8 mouse cellular contexts compared by ENCODE assay signal in genomic region chr6:93913226-93913861, GRCm38 (mm10).
DNase-seq lines count a peak whose midpoint lies in the region; ATAC-seq and TF ChIP-seq lines count a peak whose summit lies in the region.

No protein-coding gene starts in this region.

- H3K4me1 ChIP-seq in kidney, embryonic 16.5 days (ENCODE audit: insufficient read depth, low read length), result peaks cover 16% of the 10 kb centered on the region
- H3K4me1 ChIP-seq in hindbrain, embryonic 13.5 days (replicated peaks), result peaks cover 43% of the 10 kb centered on the region
- H3K4me1 ChIP-seq in limb, embryonic 14.5 days (ENCODE audit: control insufficient read depth, insufficient read depth, low read length), result peaks cover 31% of the 10 kb centered on the region
- peaks cover 16% of the 10 kb centered on the region for H3K4me1 ChIP-seq in stomach, embryonic 16.5 days (ENCODE audit: control insufficient read depth, insufficient read depth, low read length)

- 5% methylated on average over 22 of the region's 22 CpGs for WGBS in kidney, embryonic 16.5 days
- WGBS in hindbrain, embryonic 13.5 days, result 1% methylated on average over 22 of the region's 22 CpGs
- WGBS in limb, embryonic 14.5 days, result 3% methylated on average over 22 of the region's 22 CpGs
- 9% methylated on average over 22 of the region's 22 CpGs for WGBS in stomach, embryonic 16.5 days

- peak; percentile 57 for ATAC-seq in kidney, embryonic 16.5 days (ENCODE audit: low FRiP score, low TSS enrichment)
- peak; percentile 73 for ATAC-seq in hindbrain, embryonic 13.5 days (ENCODE audit: low FRiP score)
- ATAC-seq in limb, embryonic 14.5 days (ENCODE audit: low FRiP score, low read depth), result peak; percentile 44; the same call in 1 of the 2 replicates
- no peak; the same call in 1 of the 2 replicates for ATAC-seq in stomach, embryonic 16.5 days (ENCODE audit: insufficient read depth, low FRiP score)

- H3K27me3 ChIP-seq in kidney, embryonic 16.5 days (ENCODE audit: insufficient read depth, low read length), result no peaks in the 10 kb centered on the region
- H3K27me3 ChIP-seq in hindbrain, embryonic 13.5 days, result no peaks in the 10 kb centered on the region
- H3K27me3 ChIP-seq in limb, embryonic 14.5 days (ENCODE audit: control insufficient read depth, insufficient read depth, low read length), result no peaks in the 10 kb centered on the region
- no peaks in the 10 kb centered on the region for H3K27me3 ChIP-seq in stomach, embryonic 16.5 days (ENCODE audit: control insufficient read depth, insufficient read depth, low read length)

- peak overlapping the region; percentile 41 for H3K4me3 ChIP-seq in kidney, embryonic 16.5 days (ENCODE audit: low read length)
- H3K4me3 ChIP-seq in hindbrain, embryonic 13.5 days, result peak overlapping the region; percentile 59
- peak overlapping the region; percentile 36 for H3K4me3 ChIP-seq in limb, embryonic 14.5 days (replicated peaks; ENCODE audit: low read length)
- peak overlapping the region; percentile 26 for H3K4me3 ChIP-seq in stomach, embryonic 16.5 days (replicated peaks; ENCODE audit: low read length)

- no peaks in the 10 kb centered on the region for H3K9me3 ChIP-seq in kidney, embryonic 16.5 days (ENCODE audit: low read length)
- H3K9me3 ChIP-seq in hindbrain, embryonic 13.5 days, result no peaks in the 10 kb centered on the region
- H3K9me3 ChIP-seq in limb, embryonic 14.5 days (ENCODE audit: control insufficient read depth, low read length), result no peaks in the 10 kb centered on the region
- H3K9me3 ChIP-seq in stomach, embryonic 16.5 days (replicated peaks; ENCODE audit: control insufficient read depth, low read length), result no peaks in the 10 kb centered on the region

- TF ChIP-seq POLR2A in limb, embryonic 14.5 days (IDR thresholded peaks at IDR 0.05; ENCODE audit: borderline replicate concordance, extremely low read depth, insufficient read depth, insufficient read length), result no peak

- DNase-seq in kidney, adult 11 months, result no peak
- peak; percentile 75 for DNase-seq in embryo, embryonic 11 days
- DNase-seq in limb, embryonic 14.5 days (ENCODE audit: low spot score), result peak; percentile 53
- no peak for DNase-seq in gastrocnemius, postnatal 25 days
- no peak for DNase-seq in lung, postnatal 10 days

- peak overlapping the region; percentile 70 for H3K9ac ChIP-seq in kidney, embryonic 16.5 days (replicated peaks; ENCODE audit: low read length)
- H3K9ac ChIP-seq in hindbrain, embryonic 13.5 days, result peak overlapping the region; percentile 91
- H3K9ac ChIP-seq in limb, embryonic 14.5 days (ENCODE audit: low read depth, low read length, severe bottlenecking), result peak overlapping the region; percentile 63
- H3K9ac ChIP-seq in stomach, embryonic 16.5 days (ENCODE audit: low read length), result peak overlapping the region; percentile 41; the same call in 1 of the 2 replicates

- peak overlapping the region; percentile 90 for H3K27ac ChIP-seq in kidney, embryonic 16.5 days (ENCODE audit: low read length)
- peak overlapping the region; percentile 98 for H3K27ac ChIP-seq in hindbrain, embryonic 13.5 days
- H3K27ac ChIP-seq in limb, embryonic 14.5 days (replicated peaks; ENCODE audit: low read depth, low read length), result peak overlapping the region; percentile 93
- H3K27ac ChIP-seq in stomach, embryonic 16.5 days (ENCODE audit: low read length), result peak overlapping the region; percentile 51; the same call in 1 of the 2 replicates

- peak overlapping the region; percentile 56 for H3K4me2 ChIP-seq in kidney, embryonic 16.5 days (replicated peaks; ENCODE audit: low read depth, low read length)
- peak overlapping the region; percentile 78 for H3K4me2 ChIP-seq in hindbrain, embryonic 13.5 days
- H3K4me2 ChIP-seq in limb, embryonic 14.5 days (replicated peaks; ENCODE audit: low read depth, low read length, severe bottlenecking), result peak overlapping the region; percentile 81
- H3K4me2 ChIP-seq in stomach, embryonic 16.5 days (ENCODE audit: low read depth, low read length), result peak overlapping the region; percentile 53

- H3K36me3 ChIP-seq in kidney, embryonic 16.5 days (ENCODE audit: insufficient read depth, low read length), result no peaks in the 10 kb centered on the region
- no peaks in the 10 kb centered on the region for H3K36me3 ChIP-seq in hindbrain, embryonic 13.5 days
- H3K36me3 ChIP-seq in limb, embryonic 14.5 days (ENCODE audit: control insufficient read depth, insufficient read depth, low read length), result no peaks in the 10 kb centered on the region
- no peaks in the 10 kb centered on the region for H3K36me3 ChIP-seq in stomach, embryonic 16.5 days (ENCODE audit: control insufficient read depth, insufficient read depth, low read length)

Comparison
In these comparisons a context has a peak if more than half of its experiments do, and no peak if none do; other contexts are left out.
1. H3K9ac ChIP-seq: peak in every context shown above with its lines; median percentile 91 in hindbrain, embryonic 13.5 days; 70 in kidney, embryonic 16.5 days; 63 in limb, embryonic 14.5 days; 41 in stomach, embryonic 16.5 days.
2. DNase-seq: peak in embryo, embryonic 11 days (single experiment) and limb, embryonic 14.5 days (single experiment); none in kidney, adult 11 months (single experiment), gastrocnemius, postnatal 25 days (single experiment) and lung, postnatal 10 days (single experiment).
3. Peak in every context shown above with its lines, with median percentiles within 50 percentile points of each other: H3K27ac ChIP-seq, H3K4me2 ChIP-seq and H3K4me3 ChIP-seq.